Mouse (Mus musculus) c-Kit-negative CD71-positive TER-119-positive erythroid progenitor cells, embryonic 14.5 days (primary cell): ENCODE measurements around the gene Cfap43.

Experiments
- DNase-seq: peaks from one replicate; pipeline ENCODE4 v3.0.0-alpha.2; 2013; ENCODE audit warnings: low read depth, low spot score

The Cfap43 gene

GRCm38 (mm10) chr19:47914191-47914590 is 4.9 kb downstream of the Cfap43 start:
- DNase-seq: no peak

- no peak for DNase-seq
Observed at GRCm38 (mm10) chr19:47913344-47913743, 5.7 kb downstream of the Cfap43 start.

- no peak for DNase-seq
Observed at GRCm38 (mm10) chr19:47910751-47911150, 8.3 kb downstream of the Cfap43 start.

GRCm38 (mm10) chr19:47910117-47910618 is 8.9 kb downstream of the Cfap43 start:
- DNase-seq: no peak

DNA sequence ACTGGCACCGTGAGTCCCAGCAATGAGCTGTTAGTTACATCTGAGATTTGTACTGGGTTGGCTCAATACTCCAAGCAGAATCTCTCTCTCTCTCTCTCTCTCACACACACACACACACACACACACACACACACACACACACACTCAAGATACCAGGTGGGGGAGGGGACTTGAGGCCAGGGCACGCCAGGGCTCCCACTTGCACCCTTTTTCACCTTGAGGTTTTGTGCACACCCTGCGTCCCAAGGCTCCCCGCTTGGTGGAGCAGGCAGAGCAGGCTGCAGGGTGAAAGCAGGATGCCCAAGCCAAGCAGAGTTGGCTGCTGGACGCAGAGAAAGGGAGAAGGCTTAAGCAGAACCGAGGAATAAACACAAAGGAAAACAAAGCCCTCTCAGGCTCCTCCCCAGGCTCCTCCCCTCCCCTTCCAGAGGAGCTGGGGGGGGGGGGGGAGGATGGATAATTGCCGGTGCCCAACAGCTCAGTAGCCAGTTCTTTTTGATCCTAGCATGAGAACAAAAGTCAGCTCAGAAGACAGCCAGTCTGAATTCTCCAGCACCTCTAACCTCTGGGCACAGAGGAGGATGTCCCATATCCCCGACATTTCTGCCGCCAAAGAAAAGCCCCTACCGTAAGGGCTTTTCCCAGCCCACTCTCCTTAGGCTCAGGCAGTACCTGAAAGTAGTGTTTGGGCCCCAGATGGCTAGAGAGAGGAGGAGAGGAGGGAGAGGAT is 9.5 kb downstream of the Cfap43 start:
- no peak for DNase-seq

DNA sequence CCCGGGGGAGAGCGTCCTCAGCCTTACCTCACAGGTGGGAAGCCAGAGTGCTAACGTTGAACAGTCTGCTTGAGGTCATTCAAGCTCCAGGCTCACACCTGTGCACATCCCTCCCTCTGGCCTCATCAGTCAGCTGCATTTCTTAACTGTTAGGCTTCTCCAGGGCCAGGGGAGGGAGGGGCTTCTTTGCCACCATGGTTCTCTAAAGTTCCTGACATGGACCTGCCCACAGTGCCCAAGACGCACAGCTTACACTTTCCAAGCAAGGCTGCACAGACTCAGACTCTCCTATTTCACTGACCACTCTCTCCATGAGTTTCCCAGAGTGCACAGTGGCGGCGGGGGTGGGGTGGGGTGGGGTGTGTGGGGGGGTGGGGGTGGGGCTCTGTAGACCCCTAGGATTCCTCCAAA is 10.1 kb downstream of the Cfap43 start:
- DNase-seq: no peak

DNA sequence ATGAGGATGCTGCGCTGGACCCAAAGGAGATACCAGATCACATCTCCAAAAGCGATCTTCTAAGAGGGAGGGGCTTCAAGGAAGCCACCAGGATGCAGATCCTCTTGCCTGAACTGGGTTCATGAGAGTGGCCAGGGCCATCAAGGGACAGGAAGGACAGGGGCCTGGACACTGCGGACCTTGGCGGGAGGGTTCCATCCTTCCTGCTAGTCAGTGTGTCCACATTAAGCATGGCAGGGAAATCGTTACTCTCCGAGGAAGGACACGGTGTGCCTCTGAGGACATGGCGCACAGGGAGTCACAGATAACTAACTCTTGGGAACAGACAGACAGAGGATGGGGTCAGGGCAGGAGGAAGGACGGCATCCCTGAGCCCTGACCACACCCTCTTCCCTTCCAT is 11.5 kb downstream of the Cfap43 start:
- no peak for DNase-seq

DNA sequence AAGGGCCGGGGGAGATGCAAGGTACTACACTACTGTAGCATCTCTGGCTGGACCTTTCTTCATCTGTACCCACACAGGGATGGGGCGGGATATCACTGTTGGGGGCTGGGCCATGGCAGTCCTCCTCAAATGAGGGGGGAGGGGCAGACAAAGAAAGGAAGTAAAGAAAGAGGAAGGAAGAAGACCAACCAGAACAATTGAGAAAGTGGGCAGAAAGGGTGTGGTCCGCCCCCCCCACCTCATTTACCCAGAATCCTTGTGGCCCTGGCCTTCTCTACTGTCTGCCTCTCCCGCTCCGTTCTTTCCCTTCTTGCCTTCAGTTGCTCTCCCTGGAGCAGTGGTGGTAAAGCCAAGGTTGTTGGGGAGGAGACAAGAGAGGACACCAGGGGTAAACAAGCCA is 13.5 kb downstream of the Cfap43 start:
- no peak for DNase-seq

DNA sequence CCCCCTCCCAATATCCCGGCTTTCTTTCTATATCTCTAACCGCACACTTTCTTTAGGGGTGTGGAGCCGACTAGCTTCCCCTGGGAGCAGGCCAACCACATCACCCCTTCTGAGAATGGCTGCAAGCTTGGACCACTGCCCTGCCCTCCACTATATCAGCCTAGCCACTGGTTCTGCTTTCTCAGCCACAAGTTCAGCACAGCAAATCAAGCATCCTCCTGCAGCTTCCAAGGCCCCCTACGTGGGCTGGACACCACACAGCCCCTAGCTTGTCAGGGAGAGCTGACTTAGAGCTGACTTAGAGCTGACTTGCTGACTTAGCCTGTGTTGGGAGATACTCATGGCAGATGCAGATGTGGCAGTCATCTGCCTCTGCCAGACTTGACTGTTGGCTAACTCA is 14.0 kb downstream of the Cfap43 start:
- DNase-seq: no peak

- no peak for DNase-seq
Observed at GRCm38 (mm10) chr19:47903679-47904078, 15.4 kb downstream of the Cfap43 start.

DNA sequence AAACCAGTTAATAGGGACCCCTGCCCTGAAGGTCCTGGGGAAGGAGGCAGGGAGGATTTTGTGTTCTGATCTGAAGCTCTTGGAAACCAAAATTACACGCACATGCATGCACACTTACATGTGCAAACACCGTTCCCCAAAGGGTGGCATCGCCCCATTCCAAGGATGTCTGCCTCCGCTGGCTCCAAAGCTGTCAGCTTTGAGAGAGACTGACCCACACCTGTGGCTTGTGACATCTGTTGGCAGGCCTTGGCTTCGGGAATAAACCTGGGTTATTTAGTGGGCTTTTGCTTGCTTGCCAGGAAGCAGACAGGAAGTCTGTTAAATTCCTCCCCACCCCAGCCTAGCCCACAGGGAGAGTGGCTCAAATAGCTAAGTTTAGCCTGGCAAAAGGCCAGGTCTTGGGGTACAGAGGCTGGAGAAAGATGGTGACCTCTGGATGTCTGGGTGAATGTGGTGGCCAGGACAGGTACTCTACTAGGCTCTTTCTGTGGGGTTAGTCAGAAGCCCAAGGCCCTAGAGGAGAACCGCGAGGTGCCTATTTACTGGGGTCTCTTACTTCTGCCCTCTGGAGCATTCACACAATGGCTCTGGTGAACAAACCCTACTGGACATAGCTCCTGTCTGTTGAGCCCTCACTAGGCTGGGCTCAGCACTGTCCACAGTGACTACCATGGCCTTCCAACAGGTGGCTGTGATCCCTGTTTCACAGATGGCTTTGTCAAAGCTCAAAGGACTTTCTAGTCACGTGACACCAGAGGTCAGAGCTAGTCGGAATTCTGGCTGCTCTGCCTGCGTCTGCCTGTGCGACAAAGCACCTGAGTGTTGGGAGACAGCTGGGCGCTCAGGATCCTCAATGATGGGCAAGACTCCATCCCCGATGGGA is 16.5 kb downstream of the Cfap43 start:
- no peak for DNase-seq

GRCm38 (mm10) chr19:47900558-47900957 is 18.5 kb downstream of the Cfap43 start:
- DNase-seq: no peak

DNA sequence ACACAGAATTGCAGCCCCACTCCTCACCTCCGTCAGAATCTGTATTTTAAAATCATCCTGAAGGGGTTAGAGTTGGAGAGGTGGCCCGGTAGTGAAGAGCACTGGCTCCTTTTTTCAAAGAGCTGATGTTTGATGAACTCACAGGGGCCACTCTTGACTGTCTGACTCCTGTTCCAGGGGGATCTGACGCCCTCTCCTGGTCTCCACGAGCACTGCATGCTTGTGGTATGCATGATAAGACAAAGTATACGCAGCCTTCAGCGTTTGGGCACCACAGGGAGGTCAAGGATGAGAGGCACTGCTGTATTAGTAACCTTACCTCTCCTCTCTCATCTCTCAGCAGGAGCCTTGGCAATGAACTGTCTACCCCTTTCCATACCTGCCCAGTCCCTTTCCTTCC is 19.1 kb downstream of the Cfap43 start:
- DNase-seq: no peak

GRCm38 (mm10) chr19:47898472-47899079 is 20.5 kb downstream of the Cfap43 start:
- no peak for DNase-seq

DNA sequence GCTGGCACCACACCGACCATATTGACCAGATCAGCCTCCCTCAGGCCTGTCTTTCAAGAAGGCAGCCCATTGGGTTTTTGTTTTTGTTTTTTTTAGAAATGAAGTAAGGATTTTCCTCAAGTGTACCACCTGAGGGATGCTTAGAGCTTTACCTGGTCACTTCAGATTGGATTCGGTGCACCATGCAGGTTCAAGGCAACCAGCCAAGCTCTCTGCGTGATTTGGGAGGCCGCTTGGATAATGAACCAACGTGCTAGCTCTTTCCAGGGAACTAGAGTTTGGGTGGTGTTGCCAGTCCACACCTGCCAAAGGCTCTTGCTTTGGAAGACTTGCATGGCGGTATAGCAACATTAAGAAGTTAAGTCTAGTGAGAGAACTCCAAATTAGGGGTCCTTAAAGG is 26.0 kb downstream of the Cfap43 start:
- no peak for DNase-seq

DNA sequence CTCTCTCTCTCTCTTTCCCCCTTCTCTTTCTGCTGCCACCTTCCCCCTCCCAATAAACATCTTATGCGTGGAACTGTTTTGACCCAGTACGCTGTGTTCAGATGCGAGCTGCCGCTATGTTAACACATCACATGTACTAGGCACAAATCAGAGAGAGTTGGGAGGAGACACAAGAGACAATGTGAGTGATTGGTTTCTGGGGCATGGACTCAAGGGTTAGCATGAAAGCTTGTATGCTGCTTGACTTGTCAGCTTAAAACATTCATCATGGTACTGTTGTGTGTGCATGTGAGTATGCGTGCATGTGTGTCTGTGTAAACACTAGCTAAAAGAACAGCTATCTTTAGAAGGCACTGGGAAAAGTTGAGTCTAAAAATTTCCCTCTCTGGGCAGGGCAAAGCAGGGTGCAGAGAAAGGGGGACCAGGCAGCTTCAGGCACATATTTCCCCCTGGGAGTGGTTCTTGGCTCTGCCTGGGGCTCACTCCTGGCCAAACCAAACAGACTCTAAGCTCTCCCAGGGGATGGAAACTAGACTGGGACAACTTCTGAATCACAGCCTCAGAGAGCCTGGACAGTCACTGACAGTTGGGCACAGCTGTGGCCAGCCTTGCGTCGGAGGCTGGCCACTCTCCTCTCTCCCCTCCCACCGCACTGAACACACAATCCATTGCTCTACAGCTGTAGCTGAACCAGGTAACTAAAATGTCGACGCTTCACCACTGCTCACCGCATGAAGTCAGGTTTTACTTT is 27.4 kb downstream of the Cfap43 start:
- no peak for DNase-seq

DNA sequence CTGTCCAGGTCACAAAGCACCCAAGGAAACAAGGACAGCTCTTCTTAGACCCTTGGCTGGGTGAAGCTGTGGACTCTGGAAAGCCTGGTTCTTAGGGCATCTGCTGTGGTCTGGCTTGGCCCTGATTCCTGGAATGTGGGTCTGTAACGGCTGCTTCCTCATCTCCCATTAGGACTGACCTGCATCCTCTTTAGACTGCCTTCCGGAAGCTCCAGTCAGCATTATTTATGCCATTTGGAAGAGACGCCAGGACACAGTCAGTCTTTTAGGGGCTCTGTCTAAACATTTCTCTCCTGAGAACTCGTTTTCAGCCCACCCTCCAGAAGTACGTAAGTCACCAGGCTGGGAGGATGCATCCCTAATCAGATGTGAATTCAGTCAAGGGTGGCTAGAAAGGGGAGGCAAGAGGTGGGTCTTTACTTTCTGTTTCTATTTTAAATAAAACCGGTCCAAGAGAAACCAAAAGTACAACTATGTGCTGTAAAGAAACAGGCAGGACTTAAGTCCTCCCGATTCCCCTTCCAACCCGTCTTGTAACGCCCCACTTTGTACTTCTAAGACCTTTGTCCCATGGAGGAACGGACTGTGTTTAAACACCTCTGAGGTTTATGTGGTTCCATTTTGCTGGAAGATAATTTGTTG is 28.5 kb downstream of the Cfap43 start:
- no peak for DNase-seq

GRCm38 (mm10) chr19:47888037-47888436 is 31.1 kb downstream of the Cfap43 start:
- DNase-seq: no peak

DNA sequence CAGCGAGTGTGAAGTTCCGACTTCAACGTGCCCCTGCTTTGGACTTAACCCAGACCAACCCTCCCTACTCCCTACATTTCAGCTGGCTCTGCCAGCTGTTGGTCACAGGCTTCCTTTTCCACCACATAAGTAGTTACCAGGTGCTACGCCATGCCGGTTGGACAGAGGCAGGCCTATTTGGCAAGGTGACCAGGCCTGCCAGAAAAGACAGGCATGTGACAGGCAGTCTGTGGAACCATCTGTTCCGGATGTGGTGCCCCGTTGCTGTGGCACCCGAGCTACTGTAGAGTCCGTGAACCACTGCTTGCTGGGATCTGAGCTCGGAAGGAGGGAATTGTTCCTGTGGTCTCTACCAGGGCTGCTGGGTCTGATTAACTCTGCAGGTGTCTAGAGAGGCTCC is 31.7 kb downstream of the Cfap43 start:
- DNase-seq: no peak

GRCm38 (mm10) chr19:47886617-47887016 is 32.5 kb downstream of the Cfap43 start:
- no peak for DNase-seq

DNA sequence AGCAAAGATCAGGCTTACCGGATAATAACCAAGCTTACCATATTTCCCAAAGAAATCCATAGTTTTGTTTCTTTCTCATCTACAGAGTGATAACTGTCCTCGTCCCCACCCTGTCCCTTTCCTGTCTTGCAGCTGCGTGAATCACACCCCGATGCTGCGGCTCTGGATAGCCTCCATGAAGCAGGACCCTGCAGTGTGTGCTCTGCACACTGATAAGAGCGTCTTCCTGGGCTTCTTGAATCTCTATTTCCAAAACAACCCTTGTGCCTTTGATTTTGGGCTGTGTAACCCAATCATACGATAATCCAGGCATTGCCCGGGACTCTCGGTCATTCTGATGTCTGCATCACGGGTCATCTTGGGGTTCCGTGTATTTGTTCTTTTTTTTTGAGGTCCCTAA is 33.2 kb downstream of the Cfap43 start:
- DNase-seq: no peak
